Comparison of ENCODE assay signal across 16 mouse cellular contexts in genomic region chr2:106513025-106513386, GRCm38 (mm10).
DNase-seq lines count a peak whose midpoint lies in the region; ATAC-seq and TF ChIP-seq lines count a peak whose summit lies in the region.
"Had no signal": no experiment of that assay in that cellular context is flagged by ENCODE, and none has a peak within 500 bp of the region (broad histone marks: within the 10 kb centered on the region; RNA-seq: fewer than 3 reads in every experiment).

No protein-coding gene starts in this region.

- no peaks in the 10 kb centered on the region for H3K27me3 ChIP-seq in hindbrain, embryonic 13.5 days
- no peaks in the 10 kb centered on the region for H3K27me3 ChIP-seq in midbrain, embryonic 15.5 days (replicated peaks)
- no peaks in the 10 kb centered on the region for H3K27me3 ChIP-seq in intestine, postnatal 0 days (replicated peaks; ENCODE audit: control insufficient read depth, insufficient read depth, low read length)
- no peaks in the 10 kb centered on the region for H3K27me3 ChIP-seq in thymus, adult 2 months (ENCODE audit: control insufficient read depth, insufficient read depth, low read length)
- H3K27me3 ChIP-seq: CH12.LX; liver, embryonic 13.5 days had no signal

- H3K27ac ChIP-seq in hindbrain, embryonic 13.5 days: peak overlapping the region; percentile 46
- H3K27ac ChIP-seq in midbrain, embryonic 15.5 days: peak overlapping the region; percentile 78
- H3K27ac ChIP-seq in intestine, postnatal 0 days (ENCODE audit: low read depth, low read length): no peak overlapping the region
- no peak overlapping the region for H3K27ac ChIP-seq in thymus, adult 2 months (ENCODE audit: control insufficient read depth, insufficient read depth, low read length)
- H3K27ac ChIP-seq: gastrocnemius, adult 2 months; kidney, embryonic 15.5 days; liver, embryonic 13.5 days had no signal

- TF ChIP-seq CTCF in brain, embryonic 14.5 days (IDR thresholded peaks at IDR 0.05; ENCODE audit: borderline replicate concordance, extremely low read depth, insufficient read depth, insufficient read length): no peak
- TF ChIP-seq CTCF in intestine, postnatal 0 days (IDR thresholded peaks at IDR 0.05; ENCODE audit: low read depth): no peak
- TF ChIP-seq CTCF in thymus, adult 2 months (IDR thresholded peaks at IDR 0.05; ENCODE audit: borderline replicate concordance, control insufficient read depth, extremely low read depth, insufficient read depth, low read length, poor library complexity): no peak

- no peaks in the 10 kb centered on the region for H3K36me3 ChIP-seq in hindbrain, embryonic 13.5 days
- no peaks in the 10 kb centered on the region for H3K36me3 ChIP-seq in midbrain, embryonic 15.5 days (replicated peaks)
- no peaks in the 10 kb centered on the region for H3K36me3 ChIP-seq in intestine, postnatal 0 days (ENCODE audit: control insufficient read depth, insufficient read depth)
- no peaks in the 10 kb centered on the region for H3K36me3 ChIP-seq in thymus, adult 2 months (ENCODE audit: control insufficient read depth, insufficient read depth, low read length)
- H3K36me3 ChIP-seq: kidney, embryonic 15.5 days; liver, embryonic 13.5 days had no signal

- TF ChIP-seq POLR2A in brain, embryonic 14.5 days (IDR thresholded peaks at IDR 0.05; ENCODE audit: borderline replicate concordance, extremely low read depth, insufficient read depth, insufficient read length, poor library complexity, severe bottlenecking): no peak
- no peak for TF ChIP-seq POLR2A in thymus, adult 2 months (IDR thresholded peaks at IDR 0.05; ENCODE audit: control insufficient read depth, extremely low read depth, insufficient read depth, low read length, poor library complexity)

- H3K4me3 ChIP-seq in hindbrain, embryonic 13.5 days: peak overlapping the region; percentile 7; the same call in 1 of the 2 replicates
- H3K4me3 ChIP-seq in midbrain, embryonic 15.5 days: peak overlapping the region; percentile 14
- no peak overlapping the region for H3K4me3 ChIP-seq in intestine, postnatal 0 days (ENCODE audit: low read depth, low read length)
- no peak overlapping the region for H3K4me3 ChIP-seq in thymus, adult 2 months (ENCODE audit: control insufficient read depth, insufficient read depth, low read length)
- H3K4me3 ChIP-seq: gastrocnemius, adult 2 months; kidney, embryonic 15.5 days; liver, embryonic 13.5 days had no signal

- 33% methylated on average over 5 of the region's 5 CpGs for WGBS in hindbrain, embryonic 13.5 days
- 20% methylated on average over 5 of the region's 5 CpGs for WGBS in midbrain, embryonic 15.5 days
- WGBS in intestine, postnatal 0 days: 46% methylated on average over 5 of the region's 5 CpGs
- 74% methylated on average over 5 of the region's 5 CpGs for WGBS in thymus, adult 2 months

- ATAC-seq in hindbrain, embryonic 13.5 days (ENCODE audit: low FRiP score): peak; percentile 95
- peak; percentile 91 for ATAC-seq in midbrain, embryonic 15.5 days (replicated peaks)
- ATAC-seq in granulocyte monocyte progenitor cell, adult 5-6 weeks (replicated peaks; ENCODE audit: poor library complexity, severe bottlenecking): no peak
- no peak for ATAC-seq in intestine, postnatal 0 days
- ATAC-seq: activated CD4-positive, CD25-positive, alpha-beta regulatory T cell, adult 4 months; inflammation-experienced regulatory T-cells, adult 6 months; lung, postnatal 0 days had no signal

- DNase-seq in embryo, embryonic 11 days: peak; percentile 15
- no peak for DNase-seq in embryo, embryonic 10 days (ENCODE audit: low spot score)
- peak; percentile 88 for DNase-seq in brain, embryonic 14.5 days (ENCODE audit: low read depth)
- DNase-seq in thymus, adult 2 months: no peak
- DNase-seq: cerebellum, adult 18-20 months; gastrocnemius, adult 2 months; liver, embryonic 13.5 days had no signal

- no peaks in the 10 kb centered on the region for H3K9me3 ChIP-seq in hindbrain, embryonic 13.5 days
- H3K9me3 ChIP-seq in midbrain, embryonic 15.5 days: no peaks in the 10 kb centered on the region
- H3K9me3 ChIP-seq in intestine, postnatal 0 days (ENCODE audit: control insufficient read depth): no peaks in the 10 kb centered on the region
- H3K9me3 ChIP-seq: kidney, embryonic 15.5 days; liver, embryonic 13.5 days had no signal

- no peak overlapping the region for H3K9ac ChIP-seq in hindbrain, embryonic 13.5 days
- 0 out of 2 replicates have a peak overlapping the region, but pooled peaks have one; percentile 6 for H3K9ac ChIP-seq in midbrain, embryonic 15.5 days
- H3K9ac ChIP-seq in intestine, postnatal 0 days (ENCODE audit: low read depth, low read length): no peak overlapping the region
- H3K9ac ChIP-seq: kidney, embryonic 15.5 days; liver, embryonic 13.5 days had no signal

- peaks cover 19% of the 10 kb centered on the region for H3K4me1 ChIP-seq in hindbrain, embryonic 13.5 days (replicated peaks)
- peaks cover 19% of the 10 kb centered on the region for H3K4me1 ChIP-seq in midbrain, embryonic 15.5 days
- H3K4me1 ChIP-seq in intestine, postnatal 0 days (replicated peaks; ENCODE audit: control insufficient read depth, insufficient read depth, low read length): no peaks in the 10 kb centered on the region
- no peaks in the 10 kb centered on the region for H3K4me1 ChIP-seq in thymus, adult 2 months (replicated peaks; ENCODE audit: control insufficient read depth, insufficient read depth, low read length)
- H3K4me1 ChIP-seq: liver, embryonic 13.5 days had no signal

- H3K4me2 ChIP-seq in hindbrain, embryonic 13.5 days: peak overlapping the region; percentile 41
- peak overlapping the region; percentile 42 for H3K4me2 ChIP-seq in midbrain, embryonic 15.5 days
- no peak overlapping the region for H3K4me2 ChIP-seq in intestine, postnatal 0 days (replicated peaks; ENCODE audit: low read depth)
- H3K4me2 ChIP-seq: kidney, embryonic 15.5 days; liver, embryonic 13.5 days had no signal

Comparison
In these comparisons a context has a peak if more than half of its experiments do, and no peak if none do; other contexts are left out.
1. DNase-seq: peak in embryo, embryonic 11 days (single experiment) and brain, embryonic 14.5 days (single experiment); none in embryo, embryonic 10 days (single experiment) and thymus, adult 2 months (single experiment).
2. ATAC-seq: peak in hindbrain, embryonic 13.5 days (single experiment) and midbrain, embryonic 15.5 days (single experiment); none in granulocyte monocyte progenitor cell, adult 5-6 weeks (single experiment) and intestine, postnatal 0 days (single experiment).
3. H3K27ac ChIP-seq: peak in hindbrain, embryonic 13.5 days (single experiment) and midbrain, embryonic 15.5 days (single experiment); none in intestine, postnatal 0 days (single experiment) and thymus, adult 2 months (single experiment).
4. H3K4me3 ChIP-seq: peak in hindbrain, embryonic 13.5 days (single experiment) and midbrain, embryonic 15.5 days (single experiment); none in intestine, postnatal 0 days (single experiment) and thymus, adult 2 months (single experiment).